Mouse (Mus musculus) neural tube, embryonic 10.5 days (tissue): Measurements from ENCODE around the gene Anxa2.
A peak's percentile ranks its signal among the peaks of the same experiment; 100 is the strongest.

Experiments used
- DNase-seq: peaks from one replicate; pipeline ENCODE4 v3.0.0-alpha.2; 2017; ENCODE audit warnings: low spot score; ENCODE audit errors: extremely low spot score

Anxa2 gene

GRCm38 (mm10) chr9:69458982-69459381 lies 5.6 kb downstream of the Anxa2 start:
- DNase-seq, result no peak

- no peak for DNase-seq
Measured at GRCm38 (mm10) chr9:69459876-69460275, 6.5 kb downstream of the Anxa2 start.

- DNase-seq, result no peak
Measured at GRCm38 (mm10) chr9:69463046-69463445, 9.6 kb downstream of the Anxa2 start.

- DNase-seq, result no peak
Measured at GRCm38 (mm10) chr9:69464109-69464756, 10.8 kb downstream of the Anxa2 start.

- no peak for DNase-seq
Measured at GRCm38 (mm10) chr9:69466098-69466497, 12.7 kb downstream of the Anxa2 start.

- DNase-seq, result no peak
Measured at GRCm38 (mm10) chr9:69467310-69467939, 14.0 kb downstream of the Anxa2 start.

- DNase-seq, result peak; percentile 67
Measured at GRCm38 (mm10) chr9:69468991-69469390, 15.6 kb downstream of the Anxa2 start.

GRCm38 (mm10) chr9:69470362-69470761 lies 16.9 kb downstream of the Anxa2 start:
- DNase-seq, result no peak

GRCm38 (mm10) chr9:69470921-69471320 lies 17.5 kb downstream of the Anxa2 start:
- no peak for DNase-seq

GRCm38 (mm10) chr9:69472724-69473123 lies 19.3 kb downstream of the Anxa2 start:
- DNase-seq, result no peak

GRCm38 (mm10) chr9:69475873-69476272 lies 22.5 kb downstream of the Anxa2 start:
- no peak for DNase-seq

GRCm38 (mm10) chr9:69477195-69477823 lies 23.9 kb downstream of the Anxa2 start:
- DNase-seq, result no peak

- no peak for DNase-seq
Measured at GRCm38 (mm10) chr9:69477824-69478222, 24.4 kb downstream of the Anxa2 start.

GRCm38 (mm10) chr9:69480344-69480743 lies 26.9 kb downstream of the Anxa2 start:
- DNase-seq, result peak; percentile 82

- no peak for DNase-seq
Measured at GRCm38 (mm10) chr9:69483811-69484210, 30.4 kb downstream of the Anxa2 start.

- no peak for DNase-seq
Measured at GRCm38 (mm10) chr9:69486140-69486539, 32.7 kb downstream of the Anxa2 start.

GRCm38 (mm10) chr9:69488510-69488909 lies 35.1 kb downstream of the Anxa2 start:
- DNase-seq, result no peak

- DNase-seq, result peak; percentile 30
Measured at GRCm38 (mm10) chr9:69488972-69489371, 35.6 kb downstream of the Anxa2 start.

GRCm38 (mm10) chr9:69492809-69493208 lies 39.4 kb downstream of the Anxa2 start:
- no peak for DNase-seq

- peak; percentile 83 for DNase-seq
Measured at GRCm38 (mm10) chr9:69502504-69502903, 49.1 kb downstream of the Anxa2 start.

GRCm38 (mm10) chr9:69505611-69506010 lies 52.2 kb downstream of the Anxa2 start:
- DNase-seq, result peak; percentile 35

- DNase-seq, result no peak
Measured at GRCm38 (mm10) chr9:69507206-69507605, 53.8 kb downstream of the Anxa2 start.

GRCm38 (mm10) chr9:69508016-69508415 lies 54.6 kb downstream of the Anxa2 start:
- no peak for DNase-seq
